Mouse (Mus musculus) cerebellum, adult 2 months (tissue): Measurements from ENCODE around the gene Fosl1.

ENCODE experiments used
- CTCF ChIP-seq: fragments of 200-500 bp; IDR thresholded peaks from 2 replicates; pipeline ENCODE4 v1.5.1; 2011; ENCODE audit warnings: low read depth, mild to moderate bottlenecking, control low read depth, low read length, moderate library complexity, borderline replicate concordance; ENCODE audit not compliant: insufficient read depth
- POLR2A ChIP-seq: fragments of 200-500 bp; IDR thresholded peaks from 2 replicates; pipeline ENCODE4 v1.6.1; 2011; ENCODE audit warnings: low read length, control low read depth, borderline replicate concordance; ENCODE audit not compliant: insufficient read depth

- TF ChIP-seq CTCF = no peak
- TF ChIP-seq POLR2A = no peak
Measured at GRCm38 (mm10) chr19:5466916-5467500, 19.7 kb downstream of the Fosl1 start.
